Mouse (Mus musculus): ENCODE measurements at regions not wholly inside any gene's neighbourhood (a gene's known extent, or its start where the extent isn't known, plus 50 kb on each side); places are given as distances from the start of the nearest gene placed in this dataset.
A peak's percentile ranks its signal among the peaks of the same experiment; 100 is the strongest.

GRCm38 (mm10) chr2:160552121-160552669 lies 93.5 kb upstream of the Top1 start:
- Histone ChIP-seq H3K4me3 (ENCODE audit: insufficient read depth in 1 of 2, low read depth in 2 of 2, low read length in 2 of 2) (no peak overlapping the region), H3K4me2 (ENCODE audit: low read depth) (no peak overlapping the region), H3K27ac (no peak overlapping the region), H3K27me3 (ENCODE audit: control insufficient read depth, insufficient read depth, low read length) (no peaks in the 10 kb centered on the region), H3K9me3 (ENCODE audit: control insufficient read depth, low read length) (no peaks in the 10 kb centered on the region), H3K4me1 (replicated peaks; ENCODE audit: control insufficient read depth in 2 of 2, insufficient read depth in 2 of 2, low read length in 1 of 2) (no peaks in the 10 kb centered on the region), H3K36me3 (replicated peaks; ENCODE audit: control insufficient read depth, insufficient read depth, low read depth) (no peaks in the 10 kb centered on the region), H3K9ac (replicated peaks) (no peak overlapping the region)
- DNase-seq (ENCODE audit: low read depth in 3 of 3, low spot score in 3 of 3) = no peak
- 63% methylated on average over 19 of the region's 19 CpGs for WGBS (ENCODE audit: insufficient replicate concordance)
- no peak for ATAC-seq (ENCODE audit: insufficient read depth)
- TF ChIP-seq EP300 (IDR thresholded peaks at IDR 0.05; ENCODE audit: low read depth) = no peak

- no peaks in the 10 kb centered on the region for H3K9me3 ChIP-seq (ENCODE audit: control insufficient read depth, low read length)
- no peak overlapping the region for H3K4me3 ChIP-seq (ENCODE audit: insufficient read depth in 1 of 2, low read depth in 2 of 2, low read length in 2 of 2)
- no peak for TF ChIP-seq EP300 (IDR thresholded peaks at IDR 0.05; ENCODE audit: low read depth)
- TF ChIP-seq CTCF (IDR thresholded peaks at IDR 0.05; ENCODE audit: low read depth) = no peak
- no peak overlapping the region for H3K27ac ChIP-seq
- DNase-seq (ENCODE audit: low read depth in 3 of 3, low spot score in 3 of 3) (no peak), ATAC-seq (ENCODE audit: insufficient read depth) (no peak)
- no peaks in the 10 kb centered on the region for H3K4me1 ChIP-seq (replicated peaks; ENCODE audit: control insufficient read depth in 2 of 2, insufficient read depth in 2 of 2, low read length in 1 of 2)
- no peak overlapping the region for H3K9ac ChIP-seq (replicated peaks)
- WGBS (ENCODE audit: insufficient replicate concordance) = 73% methylated on average over 14 of the region's 14 CpGs
- H3K4me2 ChIP-seq (ENCODE audit: low read depth) = no peak overlapping the region
- no peaks in the 10 kb centered on the region for H3K27me3 ChIP-seq (ENCODE audit: control insufficient read depth, insufficient read depth, low read length)
- H3K36me3 ChIP-seq (replicated peaks; ENCODE audit: control insufficient read depth, insufficient read depth, low read depth) = no peaks in the 10 kb centered on the region
Observed at GRCm38 (mm10) chr2:160561711-160562110, 84.0 kb upstream of the Top1 start.

- no peaks in the 10 kb centered on the region for H3K36me3 ChIP-seq (replicated peaks; ENCODE audit: control insufficient read depth, insufficient read depth, low read depth)
- no peak for TF ChIP-seq EP300 (IDR thresholded peaks at IDR 0.05; ENCODE audit: low read depth)
- no peak for TF ChIP-seq CTCF (IDR thresholded peaks at IDR 0.05; ENCODE audit: low read depth)
- ATAC-seq (ENCODE audit: insufficient read depth) = no peak
- H3K27ac ChIP-seq = no peak overlapping the region
- H3K4me3 ChIP-seq (ENCODE audit: insufficient read depth in 1 of 2, low read depth in 2 of 2, low read length in 2 of 2) = no peak overlapping the region
- no peaks in the 10 kb centered on the region for H3K4me1 ChIP-seq (replicated peaks; ENCODE audit: control insufficient read depth in 2 of 2, insufficient read depth in 2 of 2, low read length in 1 of 2)
- 66% methylated on average over 4 of the region's 4 CpGs for WGBS (ENCODE audit: insufficient replicate concordance)
- DNase-seq (ENCODE audit: low read depth in 3 of 3, low spot score in 3 of 3) = no peak
- H3K9me3 ChIP-seq (ENCODE audit: control insufficient read depth, low read length) = no peaks in the 10 kb centered on the region
- H3K27me3 ChIP-seq (ENCODE audit: control insufficient read depth, insufficient read depth, low read length) = no peaks in the 10 kb centered on the region
- H3K4me2 ChIP-seq (ENCODE audit: low read depth) = no peak overlapping the region
- no peak overlapping the region for H3K9ac ChIP-seq (replicated peaks)
Observed at GRCm38 (mm10) chr2:160567813-160568212, 77.9 kb upstream of the Top1 start.

- Histone ChIP-seq H3K36me3 (replicated peaks; ENCODE audit: control insufficient read depth, insufficient read depth, low read depth) (no peaks in the 10 kb centered on the region), H3K9me3 (ENCODE audit: control insufficient read depth, low read length) (no peaks in the 10 kb centered on the region), H3K4me2 (ENCODE audit: low read depth) (no peak overlapping the region), H3K9ac (replicated peaks) (no peak overlapping the region), H3K27ac (no peak overlapping the region), H3K4me1 (replicated peaks; ENCODE audit: control insufficient read depth in 2 of 2, insufficient read depth in 2 of 2, low read length in 1 of 2) (no peaks in the 10 kb centered on the region), H3K4me3 (ENCODE audit: insufficient read depth in 1 of 2, low read depth in 2 of 2, low read length in 2 of 2) (no peak overlapping the region), H3K27me3 (ENCODE audit: control insufficient read depth, insufficient read depth, low read length) (no peaks in the 10 kb centered on the region)
- TF ChIP-seq CTCF (IDR thresholded peaks at IDR 0.05; ENCODE audit: low read depth) (no peak), EP300 (IDR thresholded peaks at IDR 0.05; ENCODE audit: low read depth) (no peak)
- 46% methylated on average over 5 of the region's 5 CpGs for WGBS (ENCODE audit: insufficient replicate concordance)
- DNase-seq (ENCODE audit: low read depth in 3 of 3, low spot score in 3 of 3) (no peak), ATAC-seq (ENCODE audit: insufficient read depth) (no peak)
Observed at GRCm38 (mm10) chr2:160569496-160569895, 76.2 kb upstream of the Top1 start.

- Histone ChIP-seq H3K9ac (replicated peaks) (no peak overlapping the region), H3K4me3 (ENCODE audit: insufficient read depth in 1 of 2, low read depth in 2 of 2, low read length in 2 of 2) (no peak overlapping the region), H3K36me3 (replicated peaks; ENCODE audit: control insufficient read depth, insufficient read depth, low read depth) (no peaks in the 10 kb centered on the region), H3K4me1 (replicated peaks; ENCODE audit: control insufficient read depth in 2 of 2, insufficient read depth in 2 of 2, low read length in 1 of 2) (no peaks in the 10 kb centered on the region), H3K27ac (no peak overlapping the region), H3K4me2 (ENCODE audit: low read depth) (no peak overlapping the region), H3K27me3 (ENCODE audit: control insufficient read depth, insufficient read depth, low read length) (peaks cover 16% of the 10 kb centered on the region), H3K9me3 (ENCODE audit: control insufficient read depth, low read length) (no peaks in the 10 kb centered on the region)
- DNase-seq (ENCODE audit: low read depth in 3 of 3, low spot score in 3 of 3) (peak in 1 of 3 experiments; percentile 19), ATAC-seq (ENCODE audit: insufficient read depth) (no peak)
- WGBS (ENCODE audit: insufficient replicate concordance) = 9% methylated on average over 17 of the region's 17 CpGs
- TF ChIP-seq CTCF (IDR thresholded peaks at IDR 0.05; ENCODE audit: low read depth) (peak; percentile 95), EP300 (IDR thresholded peaks at IDR 0.05; ENCODE audit: low read depth) (no peak)
Observed at GRCm38 (mm10) chr2:160578384-160579320, 67.0 kb upstream of the Top1 start.

Data from liver, embryonic 14.5 days (tissue).